Mouse (Mus musculus): ENCODE data around the gene Chka. TPM values are rescaled to one million over a fixed set of nuclear protein-coding genes. Genes with fewer than 3 reads are reported as not detected.

The Chka gene
- polyA plus RNA-seq, 1 experiment from 2014 or later = 54.7 TPM

DNA sequence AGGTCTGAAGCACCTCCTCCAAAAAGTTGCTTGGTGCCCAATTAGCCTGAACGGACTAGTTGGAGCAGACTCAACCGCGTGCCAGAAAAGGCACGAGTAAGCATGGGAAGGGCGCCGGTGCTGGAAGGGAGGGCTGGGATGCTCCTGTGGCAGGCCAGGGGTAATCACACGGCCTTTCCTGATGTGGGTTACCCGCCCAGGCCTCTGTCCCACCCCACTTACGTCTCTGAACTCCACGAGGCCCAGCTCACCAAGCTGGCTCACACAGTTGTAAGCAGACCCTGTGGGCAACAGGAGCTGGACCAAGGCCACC lies 52.7 kb downstream of the Chka start:
- WGBS = 74% methylated on average over 10 of the region's 10 CpGs
- Histone ChIP-seq H3K4me2 (replicated peaks) (no peak overlapping the region), H3K27ac (no peak overlapping the region), H3K27me3 (ENCODE audit: control insufficient read depth, insufficient read depth, low read length) (no peaks in the 10 kb centered on the region), H3K4me1 (replicated peaks; ENCODE audit: control insufficient read depth, insufficient read depth, low read length) (0 out of 2 replicates have a peak, but pooled peaks cover 3% of the 10 kb centered on the region), H3K9me3 (ENCODE audit: control insufficient read depth, low read length) (no peaks in the 10 kb centered on the region), H3K4me3 (replicated peaks; ENCODE audit: low read length) (no peak overlapping the region), H3K9ac (no peak overlapping the region), H3K36me3 (replicated peaks; ENCODE audit: control insufficient read depth, insufficient read depth) (peaks cover 15% of the 10 kb centered on the region)
- DNase-seq (ENCODE audit: low spot score) = no peak
- ATAC-seq (ENCODE audit: low FRiP score) = no peak

DNA sequence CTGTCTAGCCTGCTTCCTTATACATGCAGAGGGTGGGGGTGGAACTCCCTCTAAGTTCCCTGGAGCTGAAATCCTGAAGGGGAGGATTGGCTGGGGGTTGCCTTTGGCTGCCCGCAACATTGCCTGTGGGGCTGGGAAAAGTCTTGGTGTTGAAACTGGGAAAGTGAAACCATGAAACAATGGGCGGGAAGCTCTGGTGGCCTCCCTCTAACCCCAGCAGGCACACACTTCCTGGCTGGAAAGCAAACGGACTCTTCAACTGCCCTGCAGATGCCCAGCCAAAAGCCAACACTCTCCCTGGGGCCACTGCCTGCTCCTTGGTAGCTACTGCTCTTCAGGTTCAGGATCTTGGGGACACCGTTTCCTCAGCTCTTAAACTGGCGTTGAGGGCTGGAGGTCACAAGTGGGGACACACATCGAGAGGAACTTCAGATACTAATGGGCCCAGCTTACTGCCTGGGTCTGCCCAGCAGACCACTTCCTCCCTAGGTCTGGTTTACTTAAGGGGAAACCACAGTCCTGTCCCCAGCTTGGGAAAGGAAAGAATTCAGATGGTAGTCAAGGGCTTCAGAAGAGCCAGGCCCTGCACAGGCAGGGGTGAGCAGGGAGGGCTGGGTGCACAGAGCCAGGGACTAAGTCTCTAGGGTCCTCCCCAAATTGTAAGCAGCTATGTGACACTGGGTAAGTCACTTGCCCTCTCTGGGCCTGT lies 53.8 kb downstream of the Chka start:
- Histone ChIP-seq H3K9me3 (ENCODE audit: control insufficient read depth, low read length) (no peaks in the 10 kb centered on the region), H3K36me3 (replicated peaks; ENCODE audit: control insufficient read depth, insufficient read depth) (peaks cover 26% of the 10 kb centered on the region), H3K9ac (0 out of 2 replicates have a peak overlapping the region, but pooled peaks have one; percentile 16), H3K27ac (no peak overlapping the region; the same call in 1 of the 2 replicates), H3K27me3 (ENCODE audit: control insufficient read depth, insufficient read depth, low read length) (no peaks in the 10 kb centered on the region), H3K4me2 (replicated peaks) (peak overlapping the region; percentile 61), H3K4me1 (replicated peaks; ENCODE audit: control insufficient read depth, insufficient read depth, low read length) (0 out of 2 replicates have a peak, but pooled peaks cover 3% of the 10 kb centered on the region), H3K4me3 (replicated peaks; ENCODE audit: low read length) (no peak overlapping the region)
- WGBS = 60% methylated on average over 6 of the region's 6 CpGs
- no peak for DNase-seq (ENCODE audit: low spot score)
- ATAC-seq (ENCODE audit: low FRiP score) = no peak

DNA sequence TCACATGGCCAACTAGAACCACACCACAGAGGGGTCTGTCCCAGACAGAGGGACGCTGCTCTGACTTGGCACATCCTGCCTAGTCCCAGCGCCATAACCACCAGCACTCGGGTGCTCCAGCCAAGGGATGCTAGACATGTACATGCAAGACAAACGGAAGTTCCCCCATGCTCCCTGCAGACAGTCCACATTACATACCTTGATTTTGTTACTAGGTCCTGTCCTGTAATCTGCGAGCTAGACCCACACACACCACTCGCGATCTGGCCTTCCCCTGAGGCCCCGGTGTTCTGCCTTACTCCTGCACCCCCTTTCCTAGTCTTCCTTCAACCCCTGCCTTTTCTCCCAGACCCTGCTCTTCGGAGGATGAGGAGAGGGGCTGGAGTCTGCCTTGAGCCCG lies 54.8 kb downstream of the Chka start:
- 53% methylated on average over 10 of the region's 10 CpGs for WGBS
- no peak for DNase-seq (ENCODE audit: low spot score)
- peak overlapping the region; percentile 61 for H3K4me2 ChIP-seq (replicated peaks)
- no peak overlapping the region for H3K27ac ChIP-seq
- H3K27me3 ChIP-seq (ENCODE audit: control insufficient read depth, insufficient read depth, low read length) = no peaks in the 10 kb centered on the region
- peak overlapping the region; percentile 34 for H3K4me3 ChIP-seq (replicated peaks; ENCODE audit: low read length)
- no peak for ATAC-seq (ENCODE audit: low FRiP score)
- H3K36me3 ChIP-seq (replicated peaks; ENCODE audit: control insufficient read depth, insufficient read depth) = peaks cover 35% of the 10 kb centered on the region
- H3K9ac ChIP-seq = peak overlapping the region; percentile 49
- H3K4me1 ChIP-seq (replicated peaks; ENCODE audit: control insufficient read depth, insufficient read depth, low read length) = 0 out of 2 replicates have a peak, but pooled peaks cover 3% of the 10 kb centered on the region
- H3K9me3 ChIP-seq (ENCODE audit: control insufficient read depth, low read length) = no peaks in the 10 kb centered on the region

DNA sequence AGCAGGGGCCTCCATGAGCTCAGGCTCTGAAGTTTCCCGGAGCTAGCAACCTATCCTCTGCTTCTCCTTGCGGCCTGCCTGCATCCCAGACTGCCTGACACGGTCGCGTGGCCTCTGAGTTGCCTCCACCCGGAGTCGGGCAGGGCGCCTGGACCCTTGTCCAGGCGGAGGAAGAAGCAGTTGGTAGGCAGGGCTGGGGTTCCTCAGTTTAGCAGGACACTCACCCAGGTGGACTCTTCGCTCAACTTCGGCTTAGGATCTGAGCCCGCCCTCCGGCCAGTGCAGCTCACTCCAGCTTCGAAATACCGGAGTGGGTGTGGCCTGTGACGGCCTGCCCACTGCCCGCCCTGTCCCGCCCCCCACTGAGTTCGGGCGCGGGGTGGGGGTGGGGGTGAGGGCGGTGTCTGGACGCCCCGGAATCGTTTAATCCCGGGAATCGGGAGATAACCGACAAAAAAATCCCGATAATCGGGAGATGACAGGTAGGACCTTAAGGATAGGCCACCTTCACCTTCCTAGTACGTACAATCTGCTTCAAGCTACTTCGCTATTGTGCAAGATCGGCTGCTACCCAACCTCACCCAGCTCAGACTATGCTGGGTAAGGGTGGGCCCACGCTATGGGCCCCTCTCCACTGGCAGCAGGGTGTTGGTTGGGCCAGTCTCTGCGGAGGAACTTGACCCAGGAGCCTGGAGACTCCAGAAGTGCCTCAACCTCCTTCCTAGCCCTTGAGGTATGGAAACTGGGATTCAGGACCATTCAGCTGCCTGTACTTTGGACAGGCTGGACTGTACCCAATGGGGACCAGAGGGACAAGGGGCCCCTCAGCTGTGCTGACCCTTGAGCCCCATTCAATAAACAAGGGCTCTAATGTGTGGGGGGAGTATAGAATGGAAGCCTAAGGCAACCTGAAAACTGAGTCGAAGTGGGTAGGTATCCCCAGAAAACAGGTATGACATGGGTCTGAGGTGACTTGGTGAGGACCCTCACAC lies 55.5 kb downstream of the Chka start, which contains the start of gene Tcirg1:
Tcirg1 (minus strand) TSS at position 339 of the 992 bp plus-strand sequence.
- H3K9me3 ChIP-seq (ENCODE audit: control insufficient read depth, low read length) = no peaks in the 10 kb centered on the region
- H3K4me1 ChIP-seq (replicated peaks; ENCODE audit: control insufficient read depth, insufficient read depth, low read length) = peaks cover 9% of the 10 kb centered on the region
- no peak within 1 kb of the TSS for H3K27ac ChIP-seq
- H3K36me3 ChIP-seq (replicated peaks; ENCODE audit: control insufficient read depth, insufficient read depth) = peaks cover 36% of the 10 kb centered on the region
- ATAC-seq (ENCODE audit: low FRiP score) (no peak; the same call in 1 of the 2 replicates), DNase-seq (ENCODE audit: low spot score) (peak; percentile 40)
- H3K4me2 ChIP-seq (replicated peaks) = peak within 1 kb of the TSS; percentile 61
- 7% methylated on average over 36 of the region's 36 CpGs for WGBS
- H3K9ac ChIP-seq = peak within 1 kb of the TSS; percentile 49
- peak within 1 kb of the TSS; percentile 34 for H3K4me3 ChIP-seq (replicated peaks; ENCODE audit: low read length)
- no peaks in the 10 kb centered on the region for H3K27me3 ChIP-seq (ENCODE audit: control insufficient read depth, insufficient read depth, low read length)

DNA sequence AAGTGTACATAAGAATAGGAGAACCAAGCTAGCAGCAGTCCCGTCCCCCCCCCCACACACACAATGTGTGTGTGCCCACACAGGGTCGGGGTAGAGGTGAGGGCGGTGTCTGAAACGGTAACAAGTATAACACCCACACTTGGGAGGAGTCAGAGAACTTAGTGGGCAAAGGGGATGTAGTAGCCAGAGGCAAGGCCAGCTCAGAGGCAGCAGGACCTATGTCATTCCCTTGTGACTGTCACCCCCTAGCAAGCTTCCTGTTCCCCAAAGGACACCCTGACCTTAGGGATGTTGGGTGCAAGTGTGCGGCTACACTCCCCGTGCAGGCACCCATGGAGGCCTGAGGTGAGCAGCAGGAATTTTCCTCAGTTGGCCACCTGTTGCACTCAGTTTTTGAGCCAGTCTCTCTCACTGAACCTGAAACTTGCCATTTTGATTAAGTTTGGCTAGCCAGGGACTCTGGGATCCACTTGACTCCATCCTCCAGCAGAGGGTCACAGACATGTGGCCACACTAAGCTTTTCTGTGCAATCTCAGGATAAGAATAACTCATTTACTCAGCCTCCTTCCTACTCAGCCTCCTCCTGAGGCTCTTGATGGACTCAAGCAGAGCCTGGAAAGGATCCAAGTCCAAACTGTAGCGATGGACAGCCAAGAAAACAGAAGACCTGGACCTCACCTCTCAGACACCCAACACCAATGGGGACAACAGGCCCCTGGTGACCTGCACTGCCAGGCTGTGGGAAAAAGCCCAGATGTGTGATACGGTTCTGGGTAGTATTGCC lies 56.5 kb downstream of the Chka start:
- no peaks in the 10 kb centered on the region for H3K9me3 ChIP-seq (ENCODE audit: control insufficient read depth, low read length)
- 78% methylated on average over 8 of the region's 8 CpGs for WGBS
- H3K4me3 ChIP-seq (replicated peaks; ENCODE audit: low read length) = no peak overlapping the region
- H3K4me1 ChIP-seq (replicated peaks; ENCODE audit: control insufficient read depth, insufficient read depth, low read length) = peaks cover 10% of the 10 kb centered on the region
- DNase-seq (ENCODE audit: low spot score) (no peak), ATAC-seq (ENCODE audit: low FRiP score) (no peak)
- H3K36me3 ChIP-seq (replicated peaks; ENCODE audit: control insufficient read depth, insufficient read depth) = peaks cover 36% of the 10 kb centered on the region
- no peak overlapping the region for H3K27ac ChIP-seq
- H3K27me3 ChIP-seq (ENCODE audit: control insufficient read depth, insufficient read depth, low read length) = no peaks in the 10 kb centered on the region
- no peak overlapping the region for H3K9ac ChIP-seq
- 0 out of 2 replicates have a peak overlapping the region, but pooled peaks have one; percentile 61 for H3K4me2 ChIP-seq (replicated peaks)

DNA sequence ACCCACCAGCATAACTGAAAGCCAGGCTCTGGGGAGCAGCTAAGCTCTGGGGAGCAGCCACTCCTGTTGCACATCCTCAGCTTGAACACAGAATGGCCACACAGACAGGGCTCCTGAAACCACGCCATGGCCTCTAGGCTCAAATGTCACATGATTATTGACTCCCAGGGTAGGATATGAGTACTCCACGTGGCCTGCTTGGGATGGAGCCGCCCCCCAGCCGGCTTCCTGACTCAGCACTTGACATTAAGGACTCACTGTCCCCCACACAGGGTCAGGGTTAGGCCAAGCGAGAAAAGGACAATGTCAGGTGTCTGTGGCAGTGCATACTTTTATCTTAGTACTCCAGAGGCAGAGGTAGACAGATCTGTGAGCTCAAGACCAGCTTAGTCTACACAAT lies 58.6 kb downstream of the Chka start:
- H3K9me3 ChIP-seq (ENCODE audit: control insufficient read depth, low read length) = no peaks in the 10 kb centered on the region
- no peak overlapping the region for H3K9ac ChIP-seq
- DNase-seq (ENCODE audit: low spot score) (no peak), ATAC-seq (ENCODE audit: low FRiP score) (no peak)
- H3K36me3 ChIP-seq (replicated peaks; ENCODE audit: control insufficient read depth, insufficient read depth) = peaks cover 36% of the 10 kb centered on the region
- H3K27ac ChIP-seq = no peak overlapping the region
- no peak overlapping the region for H3K4me3 ChIP-seq (replicated peaks; ENCODE audit: low read length)
- H3K4me1 ChIP-seq (replicated peaks; ENCODE audit: control insufficient read depth, insufficient read depth, low read length) = peaks cover 19% of the 10 kb centered on the region
- no peaks in the 10 kb centered on the region for H3K27me3 ChIP-seq (ENCODE audit: control insufficient read depth, insufficient read depth, low read length)
- WGBS = 85% methylated on average over 5 of the region's 5 CpGs
- H3K4me2 ChIP-seq (replicated peaks) = no peak overlapping the region

DNA sequence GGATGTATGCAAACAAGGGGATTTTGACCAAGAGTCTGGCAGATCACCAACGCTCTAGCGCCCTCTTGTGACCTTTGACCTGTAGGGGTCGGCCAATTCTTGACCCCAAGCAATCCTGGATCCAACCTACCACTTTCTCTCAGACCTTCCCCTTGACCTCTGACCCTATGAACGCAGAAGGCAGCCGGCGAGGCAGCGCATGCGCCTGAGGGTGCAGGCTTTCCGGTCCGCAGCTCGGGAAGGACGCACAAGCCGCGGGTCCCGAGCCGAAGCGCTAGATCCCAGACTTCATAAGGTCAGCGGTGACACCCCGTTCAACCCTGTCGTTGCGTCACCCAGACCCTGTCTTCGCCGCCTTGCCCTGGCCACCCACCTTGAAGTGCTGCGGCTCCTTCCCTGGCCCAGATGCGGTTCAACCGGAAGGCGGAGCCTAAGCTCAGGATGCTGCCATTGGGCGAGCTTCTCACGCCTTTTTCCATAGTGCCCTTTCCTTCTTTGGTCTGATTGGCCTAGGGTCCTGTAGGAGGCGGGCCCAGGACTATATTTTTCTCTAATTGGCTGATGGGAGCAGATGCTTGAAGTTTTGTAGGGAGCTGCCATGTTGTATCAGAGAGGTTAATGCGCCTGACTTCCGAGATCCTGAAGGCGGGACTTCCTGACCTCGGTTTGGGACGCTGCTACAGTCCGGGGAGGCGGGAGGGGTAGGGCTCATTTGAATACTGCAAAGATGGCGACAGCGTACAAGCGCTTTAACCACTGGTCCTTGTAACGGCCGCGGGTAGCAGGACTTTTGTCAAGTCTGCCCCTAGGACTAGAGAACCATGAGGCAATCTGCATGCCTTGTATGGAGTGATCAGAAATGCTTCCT lies 61.0 kb downstream of the Chka start, which contains the start of gene Ndufs8:
Ndufs8 (minus strand) TSS at position 438 of the 868 bp plus-strand sequence.
- peak within 1 kb of the TSS; percentile 54 for H3K4me3 ChIP-seq (replicated peaks; ENCODE audit: low read length)
- ATAC-seq (ENCODE audit: low FRiP score) (peak; percentile 97), DNase-seq (ENCODE audit: low spot score) (peak; percentile 92)
- under 1% methylated on average over 43 of the region's 43 CpGs for WGBS
- H3K27me3 ChIP-seq (ENCODE audit: control insufficient read depth, insufficient read depth, low read length) = no peaks in the 10 kb centered on the region
- peaks cover 36% of the 10 kb centered on the region for H3K36me3 ChIP-seq (replicated peaks; ENCODE audit: control insufficient read depth, insufficient read depth)
- peak within 1 kb of the TSS; percentile 62 for H3K4me2 ChIP-seq (replicated peaks)
- H3K9ac ChIP-seq = peak within 1 kb of the TSS; percentile 58
- H3K9me3 ChIP-seq (ENCODE audit: control insufficient read depth, low read length) = no peaks in the 10 kb centered on the region
- H3K4me1 ChIP-seq (replicated peaks; ENCODE audit: control insufficient read depth, insufficient read depth, low read length) = peaks cover 19% of the 10 kb centered on the region
- H3K27ac ChIP-seq = peak within 1 kb of the TSS; percentile 81

DNA sequence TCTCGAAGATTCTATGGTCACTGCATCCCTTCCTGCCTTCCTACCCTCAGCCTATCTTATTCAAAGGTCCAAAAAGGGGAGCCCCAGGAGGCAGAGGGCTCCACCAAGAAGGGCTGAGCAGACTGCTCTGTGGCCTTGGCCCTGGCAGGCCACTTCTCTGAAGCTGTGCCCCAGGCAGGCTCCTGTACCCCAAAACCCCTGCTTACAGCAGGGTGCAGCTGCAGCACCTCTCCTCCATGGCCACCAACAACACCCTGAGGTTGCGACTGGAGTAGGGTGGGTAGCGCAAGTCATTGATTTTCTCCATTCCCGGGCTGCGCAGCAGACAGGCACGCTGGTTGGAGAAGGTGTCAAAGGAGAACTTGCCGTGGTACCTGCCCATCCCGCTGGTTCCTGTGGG lies 62.1 kb downstream of the Chka start:
- peaks cover 16% of the 10 kb centered on the region for H3K4me1 ChIP-seq (replicated peaks; ENCODE audit: control insufficient read depth, insufficient read depth, low read length)
- H3K4me3 ChIP-seq (replicated peaks; ENCODE audit: low read length) = peak overlapping the region; percentile 54
- peak overlapping the region; percentile 62 for H3K4me2 ChIP-seq (replicated peaks)
- ATAC-seq (ENCODE audit: low FRiP score) (no peak), DNase-seq (ENCODE audit: low spot score) (no peak)
- H3K9ac ChIP-seq = peak overlapping the region; percentile 44
- H3K27ac ChIP-seq = no peak overlapping the region
- peaks cover 28% of the 10 kb centered on the region for H3K36me3 ChIP-seq (replicated peaks; ENCODE audit: control insufficient read depth, insufficient read depth)
- no peaks in the 10 kb centered on the region for H3K9me3 ChIP-seq (ENCODE audit: control insufficient read depth, low read length)
- no peaks in the 10 kb centered on the region for H3K27me3 ChIP-seq (ENCODE audit: control insufficient read depth, insufficient read depth, low read length)
- WGBS = 89% methylated on average over 8 of the region's 8 CpGs
